Mouse (Mus musculus): ENCODE results near the gene Nol12. TPM values are rescaled to one million over a fixed set of nuclear protein-coding genes. Genes with fewer than 3 reads are reported as not detected.

The Nol12 gene
- polyA plus RNA-seq, 1 experiment, result 30.2 TPM

DNA sequence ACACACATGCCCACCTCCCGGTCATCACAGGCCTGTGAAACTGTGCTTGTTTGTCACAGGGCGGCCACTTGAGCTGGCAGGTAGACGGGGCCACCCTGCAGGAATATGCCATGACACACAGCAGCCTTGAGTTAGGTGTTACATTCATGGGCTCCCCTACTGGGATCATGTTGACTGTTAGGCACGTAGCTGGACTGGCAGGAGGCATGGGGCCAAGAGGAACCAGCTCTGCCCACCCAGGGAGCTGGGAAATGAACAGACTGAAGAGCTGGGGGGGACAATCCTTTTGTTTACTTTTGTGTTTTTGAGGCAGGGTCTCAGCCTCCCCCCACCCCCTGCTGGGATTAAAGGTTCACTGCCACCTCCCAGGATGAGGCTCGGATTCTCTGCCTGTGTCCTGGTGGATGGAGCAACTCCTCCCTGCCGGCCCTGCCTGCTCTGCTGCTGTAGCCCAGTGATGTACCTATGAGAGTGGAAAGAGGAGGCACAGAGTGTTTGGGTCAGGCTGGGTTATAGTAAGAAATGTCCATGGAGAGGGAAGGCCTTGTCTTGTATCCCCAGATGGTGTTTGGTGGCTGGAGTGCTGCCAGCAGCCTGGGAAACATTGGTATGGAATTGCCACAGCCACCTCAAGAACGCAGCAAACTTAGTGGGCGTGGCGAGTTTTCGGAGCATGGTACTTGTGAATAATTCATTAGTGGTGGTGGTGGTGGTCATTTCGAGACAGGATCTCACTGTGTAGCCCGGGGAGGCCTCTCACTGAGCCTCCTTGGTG, 18.5 kb upstream of the Nol12 start:
- DNase-seq (ENCODE audit: low read depth), result no peak

DNA sequence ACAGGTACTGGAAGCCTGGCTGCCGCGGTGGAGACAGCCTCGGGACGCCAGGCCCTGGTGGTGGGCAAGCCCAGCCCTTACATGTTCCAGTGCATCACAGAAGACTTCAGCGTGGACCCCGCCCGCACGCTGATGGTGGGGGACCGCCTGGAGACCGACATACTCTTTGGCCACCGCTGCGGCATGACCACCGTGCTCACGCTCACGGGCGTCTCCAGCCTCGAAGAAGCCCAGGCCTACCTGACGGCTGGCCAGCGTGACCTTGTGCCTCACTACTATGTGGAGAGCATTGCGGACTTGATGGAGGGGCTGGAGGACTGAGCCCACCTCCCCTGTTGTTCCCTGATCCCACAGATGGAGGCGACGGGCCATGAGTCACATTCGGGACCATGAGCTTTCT, 16.6 kb upstream of the Nol12 start:
- no peak for DNase-seq (ENCODE audit: low read depth)

DNA sequence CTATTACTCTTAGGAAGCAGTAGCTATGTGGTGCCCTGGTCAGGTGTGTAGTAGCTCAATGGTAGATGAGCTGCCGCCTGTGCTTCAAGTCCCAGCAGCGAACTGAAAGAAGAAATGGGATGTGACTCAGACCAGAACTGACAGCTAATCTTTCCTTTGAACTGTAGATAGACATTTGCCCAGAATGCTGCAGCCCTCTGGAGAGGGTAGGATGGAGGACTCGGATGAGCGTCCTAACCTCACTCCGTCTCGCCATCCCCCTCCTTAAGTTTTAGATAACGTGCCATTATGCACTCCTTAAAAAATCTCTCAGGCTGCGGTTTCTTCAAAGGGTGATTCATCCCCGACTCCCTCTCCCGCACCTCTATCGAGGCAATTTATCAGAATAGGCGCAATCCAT, 14.8 kb upstream of the Nol12 start:
- DNase-seq (ENCODE audit: low read depth), result no peak

DNA sequence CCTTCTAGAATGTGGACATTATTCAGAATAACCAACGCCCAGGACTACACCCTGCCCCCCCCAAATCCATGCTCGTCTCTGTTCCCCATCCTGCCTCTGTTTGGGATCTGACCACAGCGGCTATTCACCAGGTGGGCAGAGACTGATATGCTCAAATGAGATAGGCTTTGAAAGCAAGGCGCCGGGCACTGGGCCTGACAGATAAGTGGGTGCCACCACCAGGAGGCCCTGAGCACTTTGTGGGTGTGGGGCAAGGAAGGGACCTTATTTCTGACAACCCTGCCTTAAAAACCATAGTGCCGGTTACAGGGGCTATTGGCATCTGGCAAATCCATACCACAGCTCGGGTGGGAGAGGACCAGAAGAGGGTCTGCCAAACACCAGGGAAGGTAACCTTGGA, 12.0 kb upstream of the Nol12 start:
- DNase-seq (ENCODE audit: low read depth), result no peak

GRCm38 (mm10) chr15:78923585-78923984, 11.1 kb upstream of the Nol12 start:
- no peak for DNase-seq (ENCODE audit: low read depth)

GRCm38 (mm10) chr15:78925129-78925528, 9.6 kb upstream of the Nol12 start:
- DNase-seq (ENCODE audit: low read depth), result no peak

GRCm38 (mm10) chr15:78926021-78926919, 8.5 kb upstream of the Nol12 start, which contains the start of gene Lgals1:
Gene Lgals1 (plus strand): TSS chr15:78926725.
- no peak for DNase-seq (ENCODE audit: low read depth)

DNA sequence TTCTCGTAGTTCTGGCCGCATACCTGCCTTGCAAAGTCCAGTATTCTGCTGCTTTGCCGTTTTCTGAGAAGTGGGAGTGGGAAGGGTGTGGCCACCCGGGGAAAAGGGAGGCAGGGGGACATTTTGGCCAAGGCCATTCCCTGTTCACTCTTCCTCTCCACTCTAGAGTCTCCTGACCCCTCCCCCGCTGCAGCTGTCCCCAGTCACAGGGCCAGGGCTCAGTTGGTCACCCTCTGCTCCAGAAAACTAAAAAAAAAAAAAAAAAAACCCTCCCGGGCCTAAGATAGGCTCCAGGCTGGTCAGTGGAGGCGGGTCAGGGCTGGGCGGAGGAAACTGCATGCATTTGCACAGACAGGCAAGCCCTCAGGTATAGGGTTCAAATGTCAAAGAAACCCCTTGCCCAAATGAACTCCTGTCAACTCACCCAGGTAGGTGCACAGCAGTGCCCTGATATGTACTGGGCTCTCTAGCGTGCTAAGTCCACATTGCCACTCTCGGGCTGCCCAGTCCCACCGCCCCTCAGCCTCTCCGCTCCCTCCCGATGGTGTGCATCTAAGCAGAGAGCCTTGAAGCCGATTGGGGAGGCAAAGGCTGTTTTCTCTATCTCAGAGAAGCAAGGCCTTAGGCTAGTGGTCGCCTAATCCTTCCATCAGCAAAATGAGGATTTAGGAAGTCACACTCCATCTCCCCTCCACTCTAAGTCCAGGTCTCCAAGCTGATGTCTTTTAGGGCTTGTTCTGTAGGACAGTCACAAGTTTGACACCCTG, 7.5 kb upstream of the Nol12 start:
- DNase-seq (ENCODE audit: low read depth), result no peak

DNA sequence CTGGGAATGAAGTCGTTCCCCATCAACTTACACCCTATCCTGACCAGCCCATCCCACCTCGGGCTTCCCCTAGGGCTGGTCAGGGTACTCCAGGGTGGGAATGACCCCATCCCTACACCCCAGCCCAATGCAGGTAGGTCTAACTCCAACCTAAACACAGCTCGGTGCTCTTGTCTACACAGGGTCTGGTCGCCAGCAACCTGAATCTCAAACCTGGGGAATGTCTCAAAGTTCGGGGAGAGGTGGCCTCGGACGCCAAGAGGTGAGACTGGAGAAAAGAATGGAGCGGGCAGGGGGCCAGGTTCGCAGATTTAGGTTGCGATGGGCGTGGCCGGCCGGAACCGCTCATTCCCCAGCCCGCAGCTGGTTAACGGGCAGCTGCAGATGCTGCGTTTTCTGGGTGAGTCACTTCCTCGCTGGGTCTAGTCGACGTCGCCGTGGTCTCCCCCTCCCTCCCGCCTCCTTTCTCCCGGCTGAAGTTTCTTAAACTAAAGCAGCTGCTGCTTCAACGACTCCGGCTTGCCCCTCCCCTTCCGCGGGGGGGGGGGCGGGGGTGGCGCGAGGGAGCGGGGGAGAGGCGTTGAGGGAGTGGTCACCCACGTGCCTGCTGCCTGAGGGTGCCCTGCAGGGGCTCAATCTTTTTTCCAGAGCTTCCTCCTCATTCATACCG, 6.8 kb upstream of the Nol12 start:
- DNase-seq (ENCODE audit: low read depth), result no peak

- no peak for DNase-seq (ENCODE audit: low read depth)
These were observed 6.2 kb upstream of the Nol12 start for GRCm38 (mm10) chr15:78928539-78928938.

DNA sequence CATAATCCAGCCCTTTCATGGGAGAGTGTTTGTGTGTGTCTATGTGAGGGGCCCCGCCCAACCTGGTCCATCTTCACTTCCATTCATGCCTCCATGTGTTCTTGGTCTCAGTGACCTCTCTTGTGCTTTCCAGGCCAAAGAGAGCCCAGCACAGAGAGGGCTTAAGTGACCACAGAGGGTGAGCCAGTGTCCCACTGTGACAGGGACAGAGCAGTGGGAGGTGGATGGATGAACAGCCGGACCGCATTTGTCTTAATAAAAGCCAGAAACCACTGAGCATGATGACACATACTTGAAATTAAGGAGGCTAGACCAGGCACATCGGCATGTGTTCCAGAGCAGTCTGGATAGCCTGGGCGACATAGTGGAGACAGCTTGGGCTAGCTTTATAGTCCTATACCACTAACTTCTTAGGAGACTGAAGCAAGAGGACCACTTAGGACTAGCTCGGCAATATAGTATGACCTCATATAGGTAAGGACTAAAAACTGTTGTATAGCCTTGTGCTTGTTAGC, 4.5 kb upstream of the Nol12 start:
- DNase-seq (ENCODE audit: low read depth), result no peak

GRCm38 (mm10) chr15:78930801-78931426, 3.8 kb upstream of the Nol12 start:
- no peak for DNase-seq (ENCODE audit: low read depth)

- no peak for DNase-seq (ENCODE audit: low read depth)
These were observed 3.2 kb upstream of the Nol12 start for GRCm38 (mm10) chr15:78931577-78931976.

GRCm38 (mm10) chr15:78936403-78936802, 1.7 kb downstream of the Nol12 start:
- DNase-seq (ENCODE audit: low read depth), result no peak

DNA sequence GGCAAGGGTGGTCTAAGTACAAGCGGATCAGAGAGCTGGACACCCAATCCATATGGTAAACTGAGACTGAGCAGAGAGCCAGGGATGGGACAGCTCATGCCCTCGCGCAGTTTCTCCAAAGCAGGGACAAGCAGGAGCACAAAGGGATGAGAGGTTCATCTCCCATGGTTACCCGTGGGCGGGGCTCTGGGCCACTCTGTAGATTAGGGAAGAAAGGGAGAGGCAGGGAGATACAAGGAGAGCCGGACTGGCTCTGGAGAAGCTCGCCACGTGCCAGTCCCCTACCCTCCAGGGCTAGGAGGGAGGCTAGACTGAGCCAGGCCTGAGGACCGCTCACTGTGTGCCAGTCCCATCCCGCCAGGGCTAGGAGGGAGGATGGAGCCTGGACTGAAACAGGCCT, 2.6 kb downstream of the Nol12 start:
- no peak for DNase-seq (ENCODE audit: low read depth)

DNA sequence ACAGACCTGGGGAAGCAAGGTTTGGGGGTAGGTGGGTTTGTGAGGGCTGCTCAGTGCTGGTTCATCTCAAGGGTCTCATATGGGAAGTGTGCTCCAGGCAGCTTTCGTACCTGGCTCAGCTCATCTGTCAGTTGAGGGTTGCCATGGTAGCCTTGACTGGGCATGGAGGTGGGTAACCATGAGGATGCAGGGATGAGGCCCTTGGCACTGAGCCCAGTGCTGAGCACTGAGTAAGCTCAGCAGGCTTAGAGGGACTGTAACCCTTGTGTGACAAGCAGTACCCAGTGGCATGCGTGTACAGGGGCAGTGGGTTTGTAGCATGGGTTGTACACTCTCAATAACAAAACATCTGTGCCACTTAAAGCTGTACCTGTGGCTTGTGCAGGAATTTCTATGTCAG, 3.2 kb downstream of the Nol12 start:
- no peak for DNase-seq (ENCODE audit: low read depth)

- DNase-seq (ENCODE audit: low read depth), result no peak
These were observed 5.6 kb downstream of the Nol12 start for GRCm38 (mm10) chr15:78940325-78940724.

GRCm38 (mm10) chr15:78942663-78943062, 7.9 kb downstream of the Nol12 start:
- no peak for DNase-seq (ENCODE audit: low read depth)

GRCm38 (mm10) chr15:78946232-78946631, 11.5 kb downstream of the Nol12 start:
- DNase-seq (ENCODE audit: low read depth), result no peak

- DNase-seq (ENCODE audit: low read depth), result no peak
These were observed 12.9 kb downstream of the Nol12 start, which contains the start of gene Triobp for GRCm38 (mm10) chr15:78947657-78948056. Gene Triobp (plus strand): TSS chr15:78947724.

Measured in gonadal fat pad, adult 2 months (tissue).